Mouse (Mus musculus): ENCODE measurements around the gene Thra. TPM values are rescaled to one million over a fixed set of nuclear protein-coding genes. Genes with fewer than 3 reads are reported as not detected.
A peak's percentile ranks its signal among the peaks of the same experiment; 100 is the strongest.

The Thra gene
- polyA plus RNA-seq, 1 experiment = 721 TPM

DNA sequence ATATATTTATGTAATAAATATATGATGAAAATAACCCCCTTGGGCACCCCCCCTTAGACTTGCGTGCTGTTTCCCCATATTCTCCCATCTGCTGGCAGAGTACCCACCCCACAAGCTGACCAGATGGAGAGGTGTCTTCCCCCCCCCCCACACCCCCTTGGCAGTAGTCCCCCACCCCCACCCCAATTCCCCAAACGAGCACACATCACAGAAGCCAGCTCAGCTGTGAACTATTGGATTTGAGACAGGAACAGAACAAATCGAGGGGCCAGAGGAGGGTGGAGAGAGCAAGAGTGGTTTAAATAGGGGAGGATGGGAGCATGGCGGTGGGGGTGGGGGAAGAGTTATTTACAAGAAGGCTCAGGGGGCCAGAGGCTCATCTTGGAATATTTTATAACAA is 27.3 kb downstream of the Thra start:
- no peak overlapping the region for H3K27ac ChIP-seq (ENCODE audit: insufficient read depth, low read length)
- no peak overlapping the region for H3K4me3 ChIP-seq (ENCODE audit: insufficient read depth, low read length)
- no peak for TF ChIP-seq POLR2A (IDR thresholded peaks at IDR 0.05; ENCODE audit: extremely low read depth, insufficient read depth, low read length)
- no peak for TF ChIP-seq CTCF (IDR thresholded peaks at IDR 0.05; ENCODE audit: extremely low read depth, insufficient read depth, low read length)
- H3K4me1 ChIP-seq (ENCODE audit: control insufficient read depth, insufficient read depth, low read length) = no peaks in the 10 kb centered on the region; the same call in 1 of the 2 replicates

GRCm38 (mm10) chr11:98768127-98769006 is 27.9 kb downstream of the Thra start:
- Histone ChIP-seq H3K4me3 (ENCODE audit: insufficient read depth, low read length) (no peak overlapping the region; the same call in 1 of the 2 replicates), H3K4me1 (ENCODE audit: control insufficient read depth, insufficient read depth, low read length) (no peaks in the 10 kb centered on the region; the same call in 1 of the 2 replicates), H3K27ac (ENCODE audit: insufficient read depth, low read length) (peak overlapping the region; percentile 85)
- TF ChIP-seq CTCF (IDR thresholded peaks at IDR 0.05; ENCODE audit: extremely low read depth, insufficient read depth, low read length) = no peak
- peak; percentile 48; the same call in 1 of the 2 replicates for TF ChIP-seq POLR2A (IDR thresholded peaks at IDR 0.05; ENCODE audit: extremely low read depth, insufficient read depth, low read length)

GRCm38 (mm10) chr11:98769007-98769954 is 28.8 kb downstream of the Thra start:
- H3K27ac ChIP-seq (ENCODE audit: insufficient read depth, low read length) = peak overlapping the region; percentile 85; the same call in 1 of the 2 replicates
- H3K4me3 ChIP-seq (ENCODE audit: insufficient read depth, low read length) = no peak overlapping the region; the same call in 1 of the 2 replicates
- H3K4me1 ChIP-seq (ENCODE audit: control insufficient read depth, insufficient read depth, low read length) = no peaks in the 10 kb centered on the region; the same call in 1 of the 2 replicates
- peak; percentile 47; the same call in 1 of the 2 replicates for TF ChIP-seq POLR2A (IDR thresholded peaks at IDR 0.05; ENCODE audit: extremely low read depth, insufficient read depth, low read length)
- no peak for TF ChIP-seq CTCF (IDR thresholded peaks at IDR 0.05; ENCODE audit: extremely low read depth, insufficient read depth, low read length)

GRCm38 (mm10) chr11:98770096-98770975 is 29.9 kb downstream of the Thra start:
- Histone ChIP-seq H3K27ac (ENCODE audit: insufficient read depth, low read length) (peak overlapping the region; percentile 57), H3K4me3 (ENCODE audit: insufficient read depth, low read length) (peak overlapping the region; percentile 11; the same call in 1 of the 2 replicates)

GRCm38 (mm10) chr11:98771131-98771530 is 30.7 kb downstream of the Thra start:
- peak overlapping the region; percentile 99; the same call in 1 of the 2 replicates for H3K4me3 ChIP-seq (ENCODE audit: insufficient read depth, low read length)

More at GRCm38 (mm10) chr11:98770096-98770975, 29.9 kb downstream of the Thra start:
- TF ChIP-seq POLR2A (IDR thresholded peaks at IDR 0.05; ENCODE audit: extremely low read depth, insufficient read depth, low read length) = no peak
- TF ChIP-seq CTCF (IDR thresholded peaks at IDR 0.05; ENCODE audit: extremely low read depth, insufficient read depth, low read length) = no peak
- H3K4me1 ChIP-seq (ENCODE audit: control insufficient read depth, insufficient read depth, low read length) = no peaks in the 10 kb centered on the region; the same call in 1 of the 2 replicates

GRCm38 (mm10) chr11:98771844-98772525 is 31.5 kb downstream of the Thra start:
- peaks cover 1% of the 10 kb centered on the region; the same call in 1 of the 2 replicates for H3K4me1 ChIP-seq (ENCODE audit: control insufficient read depth, insufficient read depth, low read length)
- no peak for TF ChIP-seq POLR2A (IDR thresholded peaks at IDR 0.05; ENCODE audit: extremely low read depth, insufficient read depth, low read length)
- TF ChIP-seq CTCF (IDR thresholded peaks at IDR 0.05; ENCODE audit: extremely low read depth, insufficient read depth, low read length) = no peak
- 0 out of 2 replicates have a peak overlapping the region, but pooled peaks have one; percentile 86 for H3K27ac ChIP-seq (ENCODE audit: insufficient read depth, low read length)
- H3K4me3 ChIP-seq (ENCODE audit: insufficient read depth, low read length) = peak overlapping the region; percentile 99

More at GRCm38 (mm10) chr11:98771131-98771530, 30.7 kb downstream of the Thra start:
- Histone ChIP-seq H3K27ac (ENCODE audit: insufficient read depth, low read length) (no peak overlapping the region), H3K4me1 (ENCODE audit: control insufficient read depth, insufficient read depth, low read length) (peaks cover 1% of the 10 kb centered on the region; the same call in 1 of the 2 replicates)
- TF ChIP-seq CTCF (IDR thresholded peaks at IDR 0.05; ENCODE audit: extremely low read depth, insufficient read depth, low read length) = no peak
- TF ChIP-seq POLR2A (IDR thresholded peaks at IDR 0.05; ENCODE audit: extremely low read depth, insufficient read depth, low read length) = no peak; the same call in 1 of the 2 replicates

DNA sequence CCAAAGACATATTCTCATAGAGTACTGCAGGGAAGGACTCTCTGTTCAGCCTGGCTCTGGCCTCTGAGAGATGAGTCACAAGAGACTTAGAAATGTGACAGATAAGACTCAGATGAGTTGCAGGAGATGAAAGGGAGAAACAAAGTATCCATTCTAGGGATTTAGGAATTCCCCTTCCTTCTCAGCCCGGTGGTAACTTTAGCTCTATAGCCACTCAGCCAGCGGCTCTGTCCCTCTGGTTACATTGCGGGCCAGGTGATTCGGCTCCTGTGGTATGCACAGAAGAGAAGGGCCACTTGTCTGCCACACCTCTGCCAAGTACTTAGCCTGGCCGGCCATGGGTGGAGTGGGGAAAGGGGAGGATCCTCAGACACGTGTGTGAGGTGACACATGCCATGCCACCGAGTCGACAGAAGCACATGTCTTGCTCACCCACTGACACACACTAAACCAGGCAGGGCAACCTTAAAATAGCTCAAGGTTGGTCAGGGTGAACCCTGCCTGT is 32.3 kb downstream of the Thra start:
- Histone ChIP-seq H3K4me1 (ENCODE audit: control insufficient read depth, insufficient read depth, low read length) (peaks cover 3% of the 10 kb centered on the region; the same call in 1 of the 2 replicates), H3K27ac (ENCODE audit: insufficient read depth, low read length) (peak overlapping the region; percentile 86), H3K4me3 (ENCODE audit: insufficient read depth, low read length) (peak overlapping the region; percentile 99)
- TF ChIP-seq POLR2A (IDR thresholded peaks at IDR 0.05; ENCODE audit: extremely low read depth, insufficient read depth, low read length) (0 out of 2 replicates have a peak, but pooled peaks have one; percentile 30), CTCF (IDR thresholded peaks at IDR 0.05; ENCODE audit: extremely low read depth, insufficient read depth, low read length) (no peak)

Measured in cortical plate, adult 2 months (tissue).